Mouse (Mus musculus): ENCODE measurements around the gene Mindy3.

The Mindy3 gene

DNA sequence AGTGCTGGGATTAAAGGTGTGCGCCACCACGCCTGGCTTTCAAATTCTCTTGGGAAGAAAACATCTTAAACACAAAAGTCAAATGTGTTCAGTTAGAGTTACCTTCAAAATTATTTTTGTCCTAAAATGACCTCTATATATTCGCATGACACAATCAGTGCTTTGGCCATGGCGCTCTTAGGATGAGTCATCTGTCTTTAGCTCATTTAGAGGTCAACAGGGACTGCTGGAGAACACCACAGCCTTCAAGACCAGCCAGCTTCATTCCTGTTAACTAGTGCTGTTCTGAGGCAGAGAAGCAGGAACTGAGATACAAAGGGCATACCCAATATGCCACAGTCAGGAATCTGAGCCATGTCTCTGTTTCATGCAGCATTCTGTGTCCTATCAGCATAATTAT lies 47.9 kb downstream of the Mindy3 start:
- DNase-seq (ENCODE audit: low read depth) = peak; percentile 42

- no peak for DNase-seq (ENCODE audit: low read depth)
Measured at GRCm38 (mm10) chr2:12368451-12368850, 50.8 kb downstream of the Mindy3 start.

DNA sequence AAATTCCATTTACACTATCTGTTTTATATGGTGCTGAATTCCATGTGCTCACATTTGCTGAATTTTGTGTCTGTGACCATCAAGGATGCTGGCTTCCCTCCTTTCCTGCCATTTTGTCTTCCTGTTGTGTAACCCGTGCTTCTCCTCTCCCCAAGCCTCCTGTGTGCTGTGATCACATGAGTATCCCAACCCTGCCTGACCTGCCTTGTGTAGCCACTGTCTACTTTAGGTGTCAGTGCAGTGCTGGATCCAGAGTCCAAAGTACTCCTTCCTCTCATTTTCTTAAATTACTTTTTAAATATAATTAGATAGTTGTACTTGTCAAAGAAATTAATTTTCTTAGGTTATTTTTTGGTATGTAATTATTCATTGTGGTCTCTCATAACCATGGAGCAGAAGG lies 51.3 kb downstream of the Mindy3 start:
- no peak for DNase-seq (ENCODE audit: low read depth)

GRCm38 (mm10) chr2:12361310-12361709 lies 58.0 kb downstream of the Mindy3 start:
- no peak for DNase-seq (ENCODE audit: low read depth)

GRCm38 (mm10) chr2:12354837-12355236 lies 64.4 kb downstream of the Mindy3 start:
- DNase-seq (ENCODE audit: low read depth) = no peak

- DNase-seq (ENCODE audit: low read depth) = peak; percentile 60
Measured at GRCm38 (mm10) chr2:12348914-12349313, 70.4 kb downstream of the Mindy3 start.

- DNase-seq (ENCODE audit: low read depth) = no peak
Measured at GRCm38 (mm10) chr2:12331962-12332361, 87.3 kb downstream of the Mindy3 start.

GRCm38 (mm10) chr2:12329620-12330019 lies 89.7 kb downstream of the Mindy3 start:
- DNase-seq (ENCODE audit: low read depth) = no peak

DNA sequence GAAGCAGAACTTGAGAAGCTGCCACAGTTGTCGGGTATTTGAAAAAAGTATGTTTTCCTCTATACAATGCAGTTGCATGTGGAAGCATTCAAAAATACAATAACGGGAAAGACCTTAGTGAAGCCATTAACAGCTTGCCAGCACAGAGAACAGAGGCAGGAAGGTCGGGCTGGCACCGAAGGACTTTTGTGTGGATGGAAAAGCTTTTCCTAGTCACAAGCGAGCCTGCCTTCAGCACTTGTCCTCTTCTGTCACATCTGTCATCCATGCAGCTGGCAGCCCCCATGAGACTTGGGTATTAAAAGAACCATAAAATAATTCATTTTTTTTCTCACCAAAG lies 90.2 kb downstream of the Mindy3 start:
- no peak for DNase-seq (ENCODE audit: low read depth)

- DNase-seq (ENCODE audit: low read depth) = peak; percentile 52
Measured at GRCm38 (mm10) chr2:12328355-12329067, 90.8 kb downstream of the Mindy3 start.

DNA sequence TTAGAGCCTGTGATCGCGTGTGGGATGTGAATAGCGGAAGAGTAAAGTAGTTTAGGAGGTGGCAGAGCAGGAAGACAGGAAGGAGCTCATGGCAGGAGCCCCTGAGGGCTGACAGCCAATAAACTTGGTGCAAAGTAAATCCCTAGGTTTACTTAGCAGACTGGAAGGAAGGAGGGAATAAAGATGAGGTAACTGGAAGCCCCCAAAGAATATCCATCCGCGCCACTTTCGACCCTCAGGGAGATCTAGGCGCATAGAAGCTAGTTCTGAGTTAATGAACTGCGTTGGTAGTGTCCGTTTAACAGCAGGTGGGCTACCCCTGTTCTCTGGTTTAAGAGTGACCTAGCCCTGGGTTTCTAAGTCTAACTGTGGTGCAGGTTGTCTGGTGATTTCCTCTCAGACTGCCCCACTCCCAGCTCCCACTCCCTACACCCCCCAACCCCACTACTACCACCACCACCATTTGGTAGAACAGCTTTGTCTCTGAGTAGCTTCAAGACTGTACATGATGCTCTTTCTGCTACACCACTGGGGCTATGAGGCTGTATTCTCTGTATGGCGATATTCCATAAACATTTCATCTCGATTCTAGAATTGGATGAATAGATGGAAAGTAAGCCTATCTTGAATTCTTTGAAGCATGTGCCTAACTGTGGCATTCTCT lies 91.4 kb downstream of the Mindy3 start:
- DNase-seq (ENCODE audit: low read depth) = no peak

GRCm38 (mm10) chr2:12327216-12327615 lies 92.1 kb downstream of the Mindy3 start:
- no peak for DNase-seq (ENCODE audit: low read depth)

- DNase-seq (ENCODE audit: low read depth) = no peak
Measured at GRCm38 (mm10) chr2:12325868-12326267, 93.4 kb downstream of the Mindy3 start.

GRCm38 (mm10) chr2:12325417-12325816 lies 93.9 kb downstream of the Mindy3 start:
- peak; percentile 98 for DNase-seq (ENCODE audit: low read depth)

DNA sequence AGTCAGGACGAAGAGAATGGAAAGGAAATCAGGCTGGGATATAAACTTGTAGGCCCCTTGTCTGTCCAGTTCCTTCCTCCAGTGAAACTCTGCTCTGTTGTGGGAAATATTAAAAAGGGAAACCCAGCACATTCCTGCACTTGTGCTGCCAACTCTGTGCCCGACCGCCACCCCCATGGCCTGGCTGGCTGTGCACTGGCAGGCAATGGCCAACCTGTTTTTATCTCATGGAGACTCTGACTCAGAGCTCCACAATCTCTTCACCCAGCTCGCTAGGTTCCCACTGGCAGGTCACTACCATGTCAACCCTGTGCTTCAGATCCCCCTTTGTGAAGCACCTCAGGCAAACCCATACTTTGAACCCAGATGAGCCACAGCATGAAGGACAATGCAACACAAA lies 98.4 kb downstream of the Mindy3 start:
- DNase-seq (ENCODE audit: low read depth) = no peak

DNA sequence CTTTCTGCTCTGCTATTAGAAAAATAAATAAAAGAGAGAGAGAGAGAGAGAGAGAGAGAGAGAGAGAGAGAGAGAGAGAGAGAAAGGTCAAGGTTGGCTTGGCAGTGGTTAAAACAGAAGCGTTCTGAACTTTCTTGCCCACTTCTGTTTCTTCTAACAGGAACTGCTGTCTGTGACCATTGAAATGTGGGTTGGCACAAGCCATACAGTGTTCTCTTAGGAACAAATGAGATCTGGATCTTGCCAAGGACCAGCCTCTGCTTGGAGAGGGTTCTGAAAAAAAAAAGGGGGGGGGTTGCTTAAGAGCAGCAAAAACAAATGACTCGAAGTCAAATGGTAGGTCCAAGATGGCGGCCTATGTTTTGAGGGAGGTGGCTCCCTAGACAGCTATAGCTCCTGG lies 100.6 kb downstream of the Mindy3 start:
- DNase-seq (ENCODE audit: low read depth) = no peak

DNA sequence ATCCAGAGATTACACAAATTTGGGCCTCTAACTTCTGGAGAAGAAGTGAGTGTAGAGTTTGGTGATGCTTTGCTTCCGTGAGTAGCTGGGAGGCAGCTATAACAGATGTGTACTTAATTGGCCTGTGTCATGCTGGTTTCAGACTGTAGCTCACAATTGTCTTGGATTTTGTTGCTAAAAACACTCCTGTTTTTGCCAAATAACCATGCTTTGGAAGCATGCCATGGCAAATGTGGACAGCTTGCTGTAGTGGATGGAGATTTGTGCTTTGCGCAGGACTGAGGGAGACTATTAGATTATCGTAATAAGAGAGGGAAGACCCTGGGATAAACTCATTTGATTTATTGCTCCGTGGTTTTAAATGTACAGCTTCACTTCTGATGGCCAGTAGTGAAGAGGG lies 101.2 kb downstream of the Mindy3 start:
- peak; percentile 61 for DNase-seq (ENCODE audit: low read depth)

DNA sequence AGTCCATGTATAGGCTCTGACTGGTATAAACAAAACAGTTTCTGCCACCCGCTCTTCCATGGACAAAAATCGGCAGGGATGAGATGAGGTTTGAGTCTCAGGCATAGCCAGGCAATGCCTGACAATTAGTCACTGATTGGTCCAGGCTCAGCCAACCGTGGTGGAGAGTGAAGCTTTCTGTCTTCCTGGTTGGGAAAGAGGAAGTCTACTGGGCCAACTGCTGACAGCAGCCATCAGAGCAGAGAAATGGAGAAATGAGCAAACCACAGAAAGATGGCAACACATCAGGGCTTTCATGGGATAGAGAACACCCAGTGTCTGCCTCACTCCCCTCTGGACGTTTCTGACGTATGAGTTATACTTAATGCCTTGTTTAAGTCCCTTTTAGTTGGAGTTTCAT lies 101.9 kb downstream of the Mindy3 start:
- DNase-seq (ENCODE audit: low read depth) = peak; percentile 77

DNA sequence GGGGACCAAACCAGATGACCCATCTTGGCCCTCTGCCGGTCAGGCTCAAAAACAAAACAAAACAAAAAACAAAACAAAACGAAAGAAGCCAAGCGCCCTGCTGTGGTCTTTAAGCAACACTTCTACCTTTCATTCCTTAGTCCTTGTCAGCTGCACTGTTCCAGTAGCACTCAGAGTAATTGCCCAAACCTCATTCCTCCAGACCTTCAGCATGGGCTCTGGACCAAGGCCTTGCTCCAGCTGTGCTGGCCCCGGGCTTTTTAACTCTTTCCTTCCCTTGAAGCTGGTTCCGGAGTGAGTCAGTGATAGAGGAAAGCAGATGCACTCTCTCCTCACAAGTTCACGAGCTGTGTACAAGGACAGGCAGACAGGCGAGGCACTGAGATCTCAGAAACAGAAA lies 102.9 kb downstream of the Mindy3 start:
- peak; percentile 76 for DNase-seq (ENCODE audit: low read depth)

DNA sequence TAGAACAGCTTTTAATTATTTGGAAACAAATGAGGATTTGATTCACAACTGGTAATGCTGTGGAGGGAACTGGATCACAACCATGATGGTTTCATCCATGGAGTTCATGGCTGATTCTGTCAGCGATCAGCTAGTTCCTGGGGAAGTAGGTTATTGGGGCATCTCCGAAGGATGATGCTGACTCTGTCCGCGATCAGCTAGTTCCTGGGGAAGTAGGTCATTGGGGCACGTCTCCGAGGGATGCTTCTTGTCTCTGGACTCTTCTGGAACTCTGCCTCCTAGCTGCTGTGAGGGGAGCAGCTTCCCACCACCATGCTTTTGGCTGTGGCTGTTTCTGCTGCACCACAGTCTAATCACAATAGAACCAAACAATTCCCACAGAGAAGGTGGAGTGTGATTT lies 105.2 kb downstream of the Mindy3 start:
- DNase-seq (ENCODE audit: low read depth) = no peak

GRCm38 (mm10) chr2:12308466-12308865 lies 110.8 kb downstream of the Mindy3 start:
- peak; percentile 59 for DNase-seq (ENCODE audit: low read depth)

- peak; percentile 63 for DNase-seq (ENCODE audit: low read depth)
Measured at GRCm38 (mm10) chr2:12307311-12307710, 112.0 kb downstream of the Mindy3 start.

DNA sequence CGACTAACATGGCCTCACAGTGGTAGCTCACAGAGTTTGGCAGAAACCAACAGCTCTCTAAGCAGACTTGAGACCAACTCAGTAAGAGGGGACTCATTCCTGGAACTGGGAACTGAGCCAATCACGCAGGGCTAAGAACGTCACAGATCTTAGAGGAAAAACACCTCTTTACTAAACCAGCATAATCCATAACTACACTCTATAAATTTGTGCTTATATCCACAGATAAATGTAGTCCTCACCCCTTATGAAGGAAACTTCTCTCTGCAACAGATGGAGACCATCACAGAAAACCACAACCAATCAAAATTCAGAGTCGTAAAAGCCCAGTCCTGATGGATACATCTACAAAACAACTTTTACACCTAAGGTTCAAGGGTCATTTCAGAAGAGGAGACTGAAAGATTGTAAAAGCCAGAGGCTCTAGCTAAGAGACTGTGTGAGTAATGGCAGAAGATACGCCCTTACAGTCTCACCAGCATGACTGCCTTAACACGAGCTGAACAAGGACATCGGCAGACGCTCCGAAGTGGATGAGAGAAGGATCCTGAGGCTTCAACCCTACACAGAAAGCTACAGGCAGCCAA lies 114.1 kb downstream of the Mindy3 start:
- DNase-seq (ENCODE audit: low read depth) = no peak

Data from NIH3T3 (cell line).